Mouse (Mus musculus) lung, postnatal 25 days (tissue): Measurements from ENCODE around the gene Chst10.

Source experiments
- DNase-seq: peaks from one replicate; pipeline ENCODE4 v3.0.0; 2022; ENCODE audit warnings: low spot score

The Chst10 gene

GRCm38 (mm10) chr1:38897431-38898248 is at the start of gene Chst10:
Gene Chst10 (minus strand): TSS chr1:38898161.
- peak; percentile 45 for DNase-seq

- DNase-seq: no peak
Measured at GRCm38 (mm10) chr1:38939608-38940007, 41.6 kb upstream of the Chst10 start.

- no peak for DNase-seq
Measured at GRCm38 (mm10) chr1:38938849-38939248, 40.9 kb upstream of the Chst10 start, which contains the start of gene Nms. Gene Nms (plus strand): TSS chr1:38939149.

- DNase-seq: peak; percentile 3
Measured at GRCm38 (mm10) chr1:38936780-38937179, 38.8 kb upstream of the Chst10 start.

GRCm38 (mm10) chr1:38934668-38935067 is 36.7 kb upstream of the Chst10 start:
- no peak for DNase-seq

GRCm38 (mm10) chr1:38930767-38931166 is 32.8 kb upstream of the Chst10 start:
- no peak for DNase-seq

GRCm38 (mm10) chr1:38929468-38929867 is 31.5 kb upstream of the Chst10 start:
- DNase-seq: no peak

- no peak for DNase-seq
Measured at GRCm38 (mm10) chr1:38928996-38929395, 31.0 kb upstream of the Chst10 start.

- no peak for DNase-seq
Measured at GRCm38 (mm10) chr1:38903985-38904384, 6.0 kb upstream of the Chst10 start.

GRCm38 (mm10) chr1:38902571-38902970 is 4.6 kb upstream of the Chst10 start:
- no peak for DNase-seq

- no peak for DNase-seq
Measured at GRCm38 (mm10) chr1:38893081-38893480, 4.9 kb downstream of the Chst10 start.

- no peak for DNase-seq
Measured at GRCm38 (mm10) chr1:38891444-38891843, 6.5 kb downstream of the Chst10 start.

GRCm38 (mm10) chr1:38888803-38889202 is 9.2 kb downstream of the Chst10 start:
- DNase-seq: no peak

GRCm38 (mm10) chr1:38887011-38887410 is 10.9 kb downstream of the Chst10 start:
- DNase-seq: no peak

GRCm38 (mm10) chr1:38886602-38887001 is 11.4 kb downstream of the Chst10 start:
- no peak for DNase-seq

- no peak for DNase-seq
Measured at GRCm38 (mm10) chr1:38885956-38886355, 12.0 kb downstream of the Chst10 start.

- no peak for DNase-seq
Measured at GRCm38 (mm10) chr1:38883766-38884165, 14.2 kb downstream of the Chst10 start.

GRCm38 (mm10) chr1:38882746-38883145 is 15.2 kb downstream of the Chst10 start:
- DNase-seq: no peak

- DNase-seq: no peak
Measured at GRCm38 (mm10) chr1:38881366-38881765, 16.6 kb downstream of the Chst10 start.

- DNase-seq: no peak
Measured at GRCm38 (mm10) chr1:38876671-38877382, 21.1 kb downstream of the Chst10 start.

- no peak for DNase-seq
Measured at GRCm38 (mm10) chr1:38873911-38874310, 24.1 kb downstream of the Chst10 start.

GRCm38 (mm10) chr1:38871834-38872233 is 26.1 kb downstream of the Chst10 start:
- DNase-seq: no peak
